Mouse (Mus musculus): ENCODE results near the gene Tchp. TPM values are rescaled to one million over a fixed set of nuclear protein-coding genes. Genes with fewer than 3 reads are reported as not detected.

Gene Tchp
- total RNA-seq, 1 experiment: 20.6 TPM

GRCm38 (mm10) chr5:114764812-114765735, 57.5 kb downstream of the Tchp start:
- peaks cover 32% of the 10 kb centered on the region; the same call in 1 of the 2 replicates for H3K36me3 ChIP-seq (ENCODE audit: control insufficient read depth, insufficient read depth, low read length, poor library complexity, severe bottlenecking)
- H3K27ac ChIP-seq (ENCODE audit: insufficient read depth, low read depth, low read length, poor library complexity, severe bottlenecking): no peak overlapping the region
- peaks cover 0 to 5% of the 10 kb centered on the region in 2 experiments; a peak in 2 of 4 replicates for H3K4me1 ChIP-seq (ENCODE audit: control insufficient read depth in 2 of 2, insufficient read depth in 2 of 2, low read length in 2 of 2, poor library complexity in 1 of 2)
- H3K9ac ChIP-seq (ENCODE audit: insufficient read depth, low read depth, low read length, poor library complexity, severe bottlenecking): no peak overlapping the region
- TF ChIP-seq CHD2 (IDR thresholded peaks at IDR 0.05; ENCODE audit: low read depth, low read length) (no peak), ZC3H11A (IDR thresholded peaks at IDR 0.05; ENCODE audit: borderline replicate concordance, low read depth, low read length) (no peak; the same call in 1 of the 2 replicates), HCFC1 (IDR thresholded peaks at IDR 0.05; ENCODE audit: borderline replicate concordance, insufficient read depth, low read length) (no peak), MAFK (IDR thresholded peaks at IDR 0.05; ENCODE audit: insufficient read depth, low read depth, low read length) (no peak), ZNF384 (IDR thresholded peaks at IDR 0.05; ENCODE audit: low read depth, low read length) (no peak)
- in situ Hi-C loops (cut with MboI; ENCODE audit: low sequenced_read_pairs in 2 of 2, unreplicated experiment in 2 of 2): no loop called here
- DNase-seq (ENCODE audit: low read depth, low spot score): no peak
- H3K4me3 ChIP-seq (ENCODE audit: insufficient read depth in 1 of 2, low read depth in 1 of 2, low read length in 2 of 2, poor library complexity in 1 of 2, severe bottlenecking in 1 of 2): no peak overlapping the region
- no peaks in the 10 kb centered on the region for H3K9me3 ChIP-seq (ENCODE audit: control insufficient read depth, insufficient read depth, low read depth, low read length)

GRCm38 (mm10) chr5:114766686-114767085, 59.1 kb downstream of the Tchp start:
- peaks cover 0 to 12% of the 10 kb centered on the region in 2 experiments; a peak in 2 of 4 replicates for H3K4me1 ChIP-seq (ENCODE audit: control insufficient read depth in 2 of 2, insufficient read depth in 2 of 2, low read length in 2 of 2, poor library complexity in 1 of 2)
- in situ Hi-C loops (cut with MboI; ENCODE audit: low sequenced_read_pairs in 2 of 2, unreplicated experiment in 2 of 2): no loop called here
- H3K27ac ChIP-seq (ENCODE audit: insufficient read depth, low read depth, low read length, poor library complexity, severe bottlenecking): no peak overlapping the region
- no peaks in the 10 kb centered on the region for H3K9me3 ChIP-seq (ENCODE audit: control insufficient read depth, insufficient read depth, low read depth, low read length)
- H3K4me3 ChIP-seq (ENCODE audit: insufficient read depth in 1 of 2, low read depth in 1 of 2, low read length in 2 of 2, poor library complexity in 1 of 2, severe bottlenecking in 1 of 2): no peak overlapping the region
- no peak for TF ChIP-seq MAFK (IDR thresholded peaks at IDR 0.05; ENCODE audit: insufficient read depth, low read depth, low read length)
- no peak for TF ChIP-seq ZNF384 (IDR thresholded peaks at IDR 0.05; ENCODE audit: low read depth, low read length)
- no peak for TF ChIP-seq CHD2 (IDR thresholded peaks at IDR 0.05; ENCODE audit: low read depth, low read length)
- no peak for TF ChIP-seq ZC3H11A (IDR thresholded peaks at IDR 0.05; ENCODE audit: borderline replicate concordance, low read depth, low read length)
- no peak for TF ChIP-seq HCFC1 (IDR thresholded peaks at IDR 0.05; ENCODE audit: borderline replicate concordance, insufficient read depth, low read length)
- DNase-seq (ENCODE audit: low read depth, low spot score): no peak
- no peak overlapping the region for H3K9ac ChIP-seq (ENCODE audit: insufficient read depth, low read depth, low read length, poor library complexity, severe bottlenecking)
- peaks cover 24% of the 10 kb centered on the region; the same call in 1 of the 2 replicates for H3K36me3 ChIP-seq (ENCODE audit: control insufficient read depth, insufficient read depth, low read length, poor library complexity, severe bottlenecking)

- in situ Hi-C loops (cut with MboI; ENCODE audit: low sequenced_read_pairs in 2 of 2, unreplicated experiment in 2 of 2): no loop called here
- peaks cover 23% of the 10 kb centered on the region; the same call in 1 of the 2 replicates for H3K36me3 ChIP-seq (ENCODE audit: control insufficient read depth, insufficient read depth, low read length, poor library complexity, severe bottlenecking)
- H3K4me1 ChIP-seq (ENCODE audit: control insufficient read depth in 2 of 2, insufficient read depth in 2 of 2, low read length in 2 of 2, poor library complexity in 1 of 2): peaks cover 2 to 14% of the 10 kb centered on the region in 2 experiments; a peak in 2 of 4 replicates
- no peaks in the 10 kb centered on the region for H3K9me3 ChIP-seq (ENCODE audit: control insufficient read depth, insufficient read depth, low read depth, low read length)
- no peak overlapping the region for H3K4me3 ChIP-seq (ENCODE audit: insufficient read depth in 1 of 2, low read depth in 1 of 2, low read length in 2 of 2, poor library complexity in 1 of 2, severe bottlenecking in 1 of 2)
- no peak for DNase-seq (ENCODE audit: low read depth, low spot score)
- H3K9ac ChIP-seq (ENCODE audit: insufficient read depth, low read depth, low read length, poor library complexity, severe bottlenecking): no peak overlapping the region
- no peak overlapping the region for H3K27ac ChIP-seq (ENCODE audit: insufficient read depth, low read depth, low read length, poor library complexity, severe bottlenecking)
- no peak for TF ChIP-seq CHD2 (IDR thresholded peaks at IDR 0.05; ENCODE audit: low read depth, low read length)
- TF ChIP-seq ZNF384 (IDR thresholded peaks at IDR 0.05; ENCODE audit: low read depth, low read length): no peak
- TF ChIP-seq MAFK (IDR thresholded peaks at IDR 0.05; ENCODE audit: insufficient read depth, low read depth, low read length): no peak
- no peak for TF ChIP-seq HCFC1 (IDR thresholded peaks at IDR 0.05; ENCODE audit: borderline replicate concordance, insufficient read depth, low read length)
- TF ChIP-seq ZC3H11A (IDR thresholded peaks at IDR 0.05; ENCODE audit: borderline replicate concordance, low read depth, low read length): no peak
Measured at GRCm38 (mm10) chr5:114767185-114767584, 59.6 kb downstream of the Tchp start.

- Histone ChIP-seq H3K36me3 (ENCODE audit: control insufficient read depth, insufficient read depth, low read length, poor library complexity, severe bottlenecking) (peaks cover 8% of the 10 kb centered on the region; the same call in 1 of the 2 replicates), H3K4me3 (ENCODE audit: insufficient read depth in 1 of 2, low read depth in 1 of 2, low read length in 2 of 2, poor library complexity in 1 of 2, severe bottlenecking in 1 of 2) (no peak overlapping the region), H3K9ac (ENCODE audit: insufficient read depth, low read depth, low read length, poor library complexity, severe bottlenecking) (peak overlapping the region; percentile 31; the same call in 1 of the 2 replicates), H3K27ac (ENCODE audit: insufficient read depth, low read depth, low read length, poor library complexity, severe bottlenecking) (no peak overlapping the region), H3K9me3 (ENCODE audit: control insufficient read depth, insufficient read depth, low read depth, low read length) (no peaks in the 10 kb centered on the region), H3K4me1 (ENCODE audit: control insufficient read depth in 2 of 2, insufficient read depth in 2 of 2, low read length in 2 of 2, poor library complexity in 1 of 2) (peaks cover 4 to 14% of the 10 kb centered on the region in 2 experiments; a peak in 2 of 4 replicates)
- in situ Hi-C loops (cut with MboI; ENCODE audit: low sequenced_read_pairs in 2 of 2, unreplicated experiment in 2 of 2): no loop called here
- no peak for DNase-seq (ENCODE audit: low read depth, low spot score)
- TF ChIP-seq ZC3H11A (IDR thresholded peaks at IDR 0.05; ENCODE audit: borderline replicate concordance, low read depth, low read length): no peak
- no peak for TF ChIP-seq MAFK (IDR thresholded peaks at IDR 0.05; ENCODE audit: insufficient read depth, low read depth, low read length)
- no peak for TF ChIP-seq CHD2 (IDR thresholded peaks at IDR 0.05; ENCODE audit: low read depth, low read length)
Measured at GRCm38 (mm10) chr5:114769786-114770185, 62.2 kb downstream of the Tchp start.

All from ES-E14 (cell line).